Mouse (Mus musculus) lung, adult 2 months (tissue): ENCODE measurements at regions not wholly inside any gene's neighbourhood (a gene's known extent, or its start where the extent isn't known, plus 50 kb on each side); places are given as distances from the start of the nearest gene placed in this dataset.

Source experiments
- CTCF ChIP-seq: fragments of 200-500 bp; IDR thresholded peaks from 2 replicates; pipeline ENCODE4 v1.5.1; 2011; ENCODE audit warnings: mild to moderate bottlenecking, low read length, control low read depth; ENCODE audit not compliant: insufficient read depth
- POLR2A ChIP-seq: fragments of 200-500 bp; IDR thresholded peaks from 2 replicates; pipeline ENCODE4 v1.6.1; 2011; ENCODE audit warnings: low read depth, mild to moderate bottlenecking, control low read depth, low read length, borderline replicate concordance; ENCODE audit errors: extremely low read depth

- no peak for TF ChIP-seq POLR2A
- TF ChIP-seq CTCF, result no peak
Measured at GRCm38 (mm10) chr13:53642557-53642956, 169.7 kb upstream of the Msx2 start.
